Mouse (Mus musculus): ENCODE measurements around the gene Nxt1.

The Nxt1 gene

DNA sequence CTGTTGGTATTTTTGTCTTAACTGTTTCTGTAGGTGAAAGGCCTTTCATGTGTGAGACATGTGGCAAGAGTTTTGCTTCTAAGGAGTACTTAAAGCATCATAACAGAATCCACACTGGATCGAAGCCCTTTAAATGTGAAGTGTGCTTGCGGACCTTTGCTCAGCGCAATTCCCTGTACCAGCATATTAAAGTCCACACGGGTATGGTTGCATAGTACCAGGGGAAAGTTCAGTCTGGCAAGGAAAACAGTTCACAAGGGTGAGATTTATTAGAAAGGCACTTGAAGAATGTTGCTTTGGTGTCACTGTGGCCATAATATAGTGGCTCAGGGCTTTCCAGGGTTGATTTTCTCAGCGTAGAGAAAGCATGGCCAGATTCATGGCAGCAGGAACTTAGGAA lies 15.6 kb downstream of the Nxt1 start:
- in situ Hi-C loops (cut with MboI; ENCODE audit: unreplicated experiment in 2 of 2): no loop called here

GRCm38 (mm10) chr2:148689444-148690140 lies 17.2 kb downstream of the Nxt1 start:
- in situ Hi-C loops (cut with MboI; ENCODE audit: unreplicated experiment in 2 of 2): no loop called here

DNA sequence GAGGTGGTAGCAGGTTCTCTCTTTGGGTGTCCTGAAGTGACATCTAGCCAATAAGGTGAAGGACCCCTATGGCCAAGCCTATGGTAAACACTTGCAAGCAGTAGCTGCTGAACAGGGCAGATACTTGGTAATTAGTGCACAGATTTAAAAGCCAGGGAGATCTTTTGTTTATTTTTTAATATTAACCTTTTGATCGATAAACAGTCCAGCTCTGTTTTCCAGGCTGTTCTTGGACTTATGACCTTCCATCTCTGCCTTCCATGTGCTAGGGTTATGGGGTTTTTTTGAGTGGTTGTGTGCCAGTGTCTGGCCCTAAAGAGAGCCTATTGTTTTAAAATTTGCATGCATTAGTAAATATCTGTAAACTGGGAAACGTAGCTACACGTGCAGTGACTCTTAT lies 17.9 kb downstream of the Nxt1 start:
- in situ Hi-C loops (cut with MboI; ENCODE audit: unreplicated experiment in 2 of 2): no loop called here

DNA sequence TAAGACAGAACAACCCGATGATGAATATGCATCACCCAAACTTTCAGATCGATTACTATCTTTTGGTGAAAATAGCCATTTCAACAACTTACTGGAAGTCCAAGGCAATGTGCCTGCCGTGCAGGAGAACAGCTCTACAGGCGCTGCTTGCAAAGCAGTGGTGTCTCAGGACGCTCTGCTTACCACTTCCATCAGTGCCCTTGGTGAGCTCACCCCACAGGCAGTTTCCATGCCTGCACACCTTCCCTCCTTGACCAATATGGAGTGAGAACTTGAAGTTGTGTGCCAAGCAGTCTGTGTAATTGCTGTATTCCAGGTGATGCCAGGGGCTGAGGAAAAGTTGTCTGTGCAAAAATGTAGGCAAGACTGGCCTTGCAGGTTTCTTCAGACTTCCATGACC lies 18.4 kb downstream of the Nxt1 start:
- in situ Hi-C loops (cut with MboI; ENCODE audit: unreplicated experiment in 2 of 2): no loop called here

DNA sequence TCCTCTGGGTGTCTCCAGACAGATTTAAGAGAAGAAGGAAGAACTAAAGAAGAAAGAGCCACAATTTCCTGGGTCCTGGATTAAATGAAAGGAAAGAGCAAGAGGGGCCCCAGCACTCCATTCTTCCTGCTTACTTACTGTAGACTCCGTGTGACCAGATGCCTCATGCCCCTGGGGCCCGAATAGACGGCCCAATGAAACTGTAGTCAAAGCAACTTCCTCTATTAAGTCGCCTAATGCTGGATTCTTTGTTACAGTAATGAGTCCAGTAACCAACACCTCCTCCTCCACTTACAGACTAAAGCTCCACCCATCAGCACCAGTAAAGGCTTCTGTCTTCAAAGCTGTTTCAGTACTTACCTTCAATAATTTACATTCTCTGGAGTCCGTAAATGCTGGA lies 26.2 kb downstream of the Nxt1 start:
- in situ Hi-C loops (cut with MboI; ENCODE audit: unreplicated experiment in 2 of 2): no loop called here

GRCm38 (mm10) chr2:148706409-148707201 lies 34.2 kb downstream of the Nxt1 start:
- in situ Hi-C loops (cut with MboI; ENCODE audit: unreplicated experiment in 2 of 2): loop anchor here (10.0 to 25.0 kb wide), 3 partner anchors 582 to 902 kb away; no protein-coding TSS in a partner anchor

DNA sequence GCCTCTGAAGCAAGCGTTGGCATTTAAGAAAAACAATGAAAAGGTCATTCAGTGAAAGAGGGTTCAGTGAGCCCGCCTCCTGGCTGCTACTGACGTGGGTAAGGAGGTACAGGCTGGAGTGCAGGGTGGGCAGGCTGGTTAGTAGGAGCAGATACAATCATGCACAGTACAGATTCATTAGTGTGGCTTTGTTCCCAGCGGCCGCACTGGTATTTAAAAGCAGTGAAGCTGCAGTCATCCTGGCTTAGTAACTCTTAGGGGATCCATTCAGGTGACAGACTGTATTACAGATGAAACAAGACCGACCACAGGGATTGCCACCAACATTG lies 34.8 kb downstream of the Nxt1 start:
- in situ Hi-C loops (cut with MboI; ENCODE audit: unreplicated experiment in 2 of 2): loop anchor here (10.0 to 25.0 kb wide), 3 partner anchors 582 to 902 kb away; no protein-coding TSS in a partner anchor

GRCm38 (mm10) chr2:148712326-148712725 lies 39.9 kb downstream of the Nxt1 start:
- in situ Hi-C loops (cut with MboI; ENCODE audit: unreplicated experiment in 2 of 2): loop anchor here in 1 of 2 experiments (25.0 kb wide), 1 partner anchor 900 kb away; no protein-coding TSS in a partner anchor

- in situ Hi-C loops (cut with MboI; ENCODE audit: unreplicated experiment in 2 of 2): loop anchor here in 1 of 2 experiments (25.0 kb wide), 1 partner anchor 905 kb away; no protein-coding TSS in a partner anchor
These were observed 44.7 kb downstream of the Nxt1 start for GRCm38 (mm10) chr2:148717072-148717471.

DNA sequence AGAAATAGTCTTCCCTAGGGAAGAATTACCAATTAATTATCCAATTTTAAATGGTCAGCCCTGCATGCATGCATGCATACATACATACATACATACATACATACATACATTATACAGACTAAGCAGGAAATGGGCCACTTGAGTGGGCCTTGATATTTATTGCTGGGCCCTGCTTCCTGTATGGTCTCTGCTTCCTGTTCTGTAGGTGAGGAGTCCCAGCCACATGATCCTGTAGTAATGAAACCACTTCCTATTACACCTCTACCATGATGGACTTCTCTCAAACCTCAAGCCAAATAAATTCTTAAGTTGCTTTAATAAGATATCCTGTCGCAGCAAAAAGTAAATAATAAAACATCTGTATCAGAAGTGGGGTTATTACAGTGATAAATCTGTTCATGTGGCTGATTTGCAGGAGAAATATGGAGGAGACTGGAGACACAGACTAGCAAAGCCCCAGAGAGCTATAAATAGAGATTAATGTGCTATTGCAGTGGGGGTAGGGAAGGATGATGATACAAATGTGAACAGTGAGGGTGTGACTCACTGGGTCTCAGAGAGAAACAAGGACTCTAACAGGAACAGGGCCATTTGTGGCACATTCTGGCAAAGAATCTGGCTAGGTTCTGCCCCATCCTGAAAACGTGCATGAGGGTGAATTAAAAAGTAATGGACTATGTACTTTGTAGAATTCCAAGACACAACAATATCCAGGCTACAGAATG lies 47.0 kb downstream of the Nxt1 start:
- in situ Hi-C loops (cut with MboI; ENCODE audit: unreplicated experiment in 2 of 2): loop anchor here in 1 of 2 experiments (25.0 kb wide), 1 partner anchor 907 kb away; no protein-coding TSS in a partner anchor
